Mouse (Mus musculus): ENCODE measurements around the gene Kdm4a. TPM values are rescaled to one million over a fixed set of nuclear protein-coding genes. Genes with fewer than 3 reads are reported as not detected.

Gene Kdm4a
- polyA plus RNA-seq, 1 experiment from 2014 or later = 30.8 TPM

- H3K36me3 ChIP-seq (ENCODE audit: control insufficient read depth, insufficient read depth, low read length) = peaks cover 64% of the 10 kb centered on the region
- H3K27me3 ChIP-seq (ENCODE audit: control insufficient read depth, insufficient read depth, low read length) = no peaks in the 10 kb centered on the region
- no peaks in the 10 kb centered on the region for H3K9me3 ChIP-seq (replicated peaks; ENCODE audit: control insufficient read depth, low read length)
- no peak overlapping the region for H3K27ac ChIP-seq (ENCODE audit: low read depth, low read length)
- H3K4me3 ChIP-seq (ENCODE audit: low read depth, low read length) = no peak overlapping the region
- H3K9ac ChIP-seq (ENCODE audit: low read depth, low read length) = no peak overlapping the region
- H3K4me2 ChIP-seq = no peak overlapping the region
- 72% methylated on average over 14 of the region's 14 CpGs for WGBS (ENCODE audit: insufficient replicate concordance)
- no peaks in the 10 kb centered on the region for H3K4me1 ChIP-seq (ENCODE audit: control insufficient read depth, insufficient read depth, low read length)
- ATAC-seq (replicated peaks; ENCODE audit: insufficient number of reproducible peaks, low FRiP score, low TSS enrichment) = no peak
Measured at GRCm38 (mm10) chr4:118149956-118150680, 29.7 kb downstream of the Kdm4a start.

DNA sequence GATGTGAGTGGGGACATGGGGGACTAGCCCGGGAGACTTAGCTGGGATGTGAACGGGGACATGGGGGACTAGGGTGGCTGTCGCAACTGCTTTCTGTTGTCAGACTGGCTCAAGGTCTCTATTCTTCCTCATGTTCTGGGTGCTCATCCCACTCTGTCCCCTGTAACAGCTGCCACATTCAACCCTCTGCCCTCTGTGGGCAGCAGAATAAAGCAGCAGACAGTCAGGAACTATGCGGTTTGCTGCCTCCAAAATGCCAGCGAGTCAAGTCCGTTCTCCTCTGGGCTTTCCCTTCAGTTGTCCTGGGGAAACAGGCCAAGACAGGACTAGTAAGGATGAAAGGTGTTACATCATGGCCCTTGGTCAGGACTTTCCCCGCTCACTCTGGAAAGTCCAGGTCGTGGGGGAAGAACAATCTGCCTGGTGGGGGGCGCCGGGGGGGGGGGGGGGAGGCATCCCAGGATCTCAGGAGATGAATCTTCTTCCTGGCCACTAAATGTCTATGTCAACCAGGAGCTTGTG lies 30.7 kb downstream of the Kdm4a start:
- H3K4me1 ChIP-seq (ENCODE audit: control insufficient read depth, insufficient read depth, low read length) = no peaks in the 10 kb centered on the region
- no peaks in the 10 kb centered on the region for H3K9me3 ChIP-seq (replicated peaks; ENCODE audit: control insufficient read depth, low read length)
- H3K9ac ChIP-seq (ENCODE audit: low read depth, low read length) = no peak overlapping the region
- H3K27me3 ChIP-seq (ENCODE audit: control insufficient read depth, insufficient read depth, low read length) = no peaks in the 10 kb centered on the region
- H3K27ac ChIP-seq (ENCODE audit: low read depth, low read length) = no peak overlapping the region
- no peak overlapping the region for H3K4me3 ChIP-seq (ENCODE audit: low read depth, low read length)
- ATAC-seq (replicated peaks; ENCODE audit: insufficient number of reproducible peaks, low FRiP score, low TSS enrichment) = no peak
- H3K4me2 ChIP-seq = no peak overlapping the region
- peaks cover 70% of the 10 kb centered on the region for H3K36me3 ChIP-seq (ENCODE audit: control insufficient read depth, insufficient read depth, low read length)
- WGBS (ENCODE audit: insufficient replicate concordance) = 78% methylated on average over 10 of the region's 10 CpGs

- Histone ChIP-seq H3K36me3 (ENCODE audit: control insufficient read depth, insufficient read depth, low read length) (peaks cover 72% of the 10 kb centered on the region), H3K27me3 (ENCODE audit: control insufficient read depth, insufficient read depth, low read length) (no peaks in the 10 kb centered on the region), H3K4me3 (ENCODE audit: low read depth, low read length) (no peak overlapping the region), H3K9me3 (replicated peaks; ENCODE audit: control insufficient read depth, low read length) (no peaks in the 10 kb centered on the region), H3K27ac (ENCODE audit: low read depth, low read length) (no peak overlapping the region), H3K4me2 (no peak overlapping the region), H3K9ac (ENCODE audit: low read depth, low read length) (no peak overlapping the region), H3K4me1 (ENCODE audit: control insufficient read depth, insufficient read depth, low read length) (no peaks in the 10 kb centered on the region)
- WGBS (ENCODE audit: insufficient replicate concordance) = 54% methylated on average over 10 of the region's 10 CpGs
- no peak for ATAC-seq (replicated peaks; ENCODE audit: insufficient number of reproducible peaks, low FRiP score, low TSS enrichment)
Measured at GRCm38 (mm10) chr4:118148317-118148687, 31.5 kb downstream of the Kdm4a start.

GRCm38 (mm10) chr4:118147547-118148316 lies 32.1 kb downstream of the Kdm4a start:
- H3K27ac ChIP-seq (ENCODE audit: low read depth, low read length) = no peak overlapping the region
- WGBS (ENCODE audit: insufficient replicate concordance) = 87% methylated on average over 19 of the region's 19 CpGs
- H3K27me3 ChIP-seq (ENCODE audit: control insufficient read depth, insufficient read depth, low read length) = no peaks in the 10 kb centered on the region
- peaks cover 72% of the 10 kb centered on the region for H3K36me3 ChIP-seq (ENCODE audit: control insufficient read depth, insufficient read depth, low read length)
- H3K9ac ChIP-seq (ENCODE audit: low read depth, low read length) = no peak overlapping the region
- H3K9me3 ChIP-seq (replicated peaks; ENCODE audit: control insufficient read depth, low read length) = no peaks in the 10 kb centered on the region
- no peaks in the 10 kb centered on the region for H3K4me1 ChIP-seq (ENCODE audit: control insufficient read depth, insufficient read depth, low read length)
- no peak overlapping the region for H3K4me3 ChIP-seq (ENCODE audit: low read depth, low read length)
- no peak for ATAC-seq (replicated peaks; ENCODE audit: insufficient number of reproducible peaks, low FRiP score, low TSS enrichment)
- H3K4me2 ChIP-seq = no peak overlapping the region

DNA sequence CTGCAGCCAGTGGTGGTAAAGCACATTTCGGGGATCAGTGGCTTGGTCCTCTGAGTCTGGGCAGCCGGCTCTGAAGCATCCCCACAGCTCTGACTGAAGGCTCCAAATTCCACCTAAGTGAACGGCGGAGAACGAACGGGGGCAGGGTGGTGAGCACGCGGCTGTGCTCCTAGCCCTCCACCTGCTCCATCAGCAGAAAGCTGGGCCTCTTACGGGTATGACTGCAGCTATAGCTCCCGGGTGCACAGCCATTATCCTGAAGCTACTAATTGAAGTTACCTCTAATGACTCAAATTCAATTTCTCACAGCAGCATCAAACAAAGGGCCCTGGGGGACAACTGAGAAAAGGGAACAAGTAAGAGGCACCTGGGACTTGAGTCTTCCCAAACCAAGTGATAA lies 32.8 kb downstream of the Kdm4a start:
- Histone ChIP-seq H3K36me3 (ENCODE audit: control insufficient read depth, insufficient read depth, low read length) (peaks cover 67% of the 10 kb centered on the region), H3K9ac (ENCODE audit: low read depth, low read length) (no peak overlapping the region), H3K27me3 (ENCODE audit: control insufficient read depth, insufficient read depth, low read length) (no peaks in the 10 kb centered on the region), H3K27ac (ENCODE audit: low read depth, low read length) (no peak overlapping the region), H3K9me3 (replicated peaks; ENCODE audit: control insufficient read depth, low read length) (no peaks in the 10 kb centered on the region), H3K4me2 (no peak overlapping the region), H3K4me3 (ENCODE audit: low read depth, low read length) (no peak overlapping the region), H3K4me1 (ENCODE audit: control insufficient read depth, insufficient read depth, low read length) (no peaks in the 10 kb centered on the region)
- no peak for ATAC-seq (replicated peaks; ENCODE audit: insufficient number of reproducible peaks, low FRiP score, low TSS enrichment)
- WGBS (ENCODE audit: insufficient replicate concordance) = 86% methylated on average over 10 of the region's 10 CpGs

DNA sequence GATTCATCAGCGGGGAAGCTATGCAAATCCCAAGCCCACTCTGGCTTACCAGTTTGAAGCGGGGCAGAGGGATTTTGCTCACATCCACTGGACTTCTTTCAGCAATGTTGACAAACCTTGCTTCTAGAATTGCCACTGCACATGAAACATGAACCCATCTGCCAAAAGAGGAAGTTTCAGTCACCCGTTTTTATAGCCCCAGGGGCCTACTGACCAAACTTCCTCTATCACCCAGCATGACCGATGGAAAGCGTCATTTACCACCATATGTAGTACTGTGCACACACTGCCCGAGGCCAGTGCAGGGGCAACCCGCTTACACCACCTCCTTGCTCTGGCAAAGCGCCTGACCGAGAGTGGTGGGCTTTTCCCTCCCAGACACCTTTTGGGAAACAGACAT lies 35.5 kb downstream of the Kdm4a start:
- Histone ChIP-seq H3K4me1 (ENCODE audit: control insufficient read depth, insufficient read depth, low read length) (no peaks in the 10 kb centered on the region), H3K9ac (ENCODE audit: low read depth, low read length) (no peak overlapping the region), H3K36me3 (ENCODE audit: control insufficient read depth, insufficient read depth, low read length) (peaks cover 64% of the 10 kb centered on the region), H3K27me3 (ENCODE audit: control insufficient read depth, insufficient read depth, low read length) (no peaks in the 10 kb centered on the region), H3K27ac (ENCODE audit: low read depth, low read length) (no peak overlapping the region), H3K9me3 (replicated peaks; ENCODE audit: control insufficient read depth, low read length) (no peaks in the 10 kb centered on the region), H3K4me2 (no peak overlapping the region), H3K4me3 (ENCODE audit: low read depth, low read length) (no peak overlapping the region)
- 91% methylated on average over 9 of the region's 9 CpGs for WGBS (ENCODE audit: insufficient replicate concordance)
- no peak for ATAC-seq (replicated peaks; ENCODE audit: insufficient number of reproducible peaks, low FRiP score, low TSS enrichment)

DNA sequence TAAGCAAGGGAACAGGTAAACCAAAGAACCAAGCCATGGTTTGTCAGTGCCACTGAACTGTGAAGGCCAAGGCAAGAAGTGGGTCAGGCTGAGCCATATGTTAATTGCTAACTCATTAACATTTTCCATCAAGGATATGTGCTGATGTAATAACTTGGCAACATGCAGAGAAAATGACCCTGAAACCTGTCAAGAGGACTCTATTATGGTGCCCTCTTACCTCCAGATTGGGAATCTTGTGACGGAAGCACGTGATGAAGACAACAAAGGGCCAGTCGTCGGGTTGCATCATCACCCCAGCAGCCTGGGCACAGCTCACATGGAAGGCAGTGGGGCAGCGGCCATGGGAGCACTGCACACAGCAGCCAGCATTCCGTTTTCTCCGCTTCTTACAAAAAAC lies 36.2 kb downstream of the Kdm4a start:
- no peak for ATAC-seq (replicated peaks; ENCODE audit: insufficient number of reproducible peaks, low FRiP score, low TSS enrichment)
- no peaks in the 10 kb centered on the region for H3K4me1 ChIP-seq (ENCODE audit: control insufficient read depth, insufficient read depth, low read length)
- no peak overlapping the region for H3K27ac ChIP-seq (ENCODE audit: low read depth, low read length)
- no peak overlapping the region for H3K4me3 ChIP-seq (ENCODE audit: low read depth, low read length)
- H3K27me3 ChIP-seq (ENCODE audit: control insufficient read depth, insufficient read depth, low read length) = no peaks in the 10 kb centered on the region
- WGBS (ENCODE audit: insufficient replicate concordance) = 88% methylated on average over 7 of the region's 7 CpGs
- H3K4me2 ChIP-seq = no peak overlapping the region
- H3K36me3 ChIP-seq (ENCODE audit: control insufficient read depth, insufficient read depth, low read length) = peaks cover 65% of the 10 kb centered on the region
- no peaks in the 10 kb centered on the region for H3K9me3 ChIP-seq (replicated peaks; ENCODE audit: control insufficient read depth, low read length)
- no peak overlapping the region for H3K9ac ChIP-seq (ENCODE audit: low read depth, low read length)

- ATAC-seq (replicated peaks; ENCODE audit: insufficient number of reproducible peaks, low FRiP score, low TSS enrichment) = no peak
- 92% methylated on average over 5 of the region's 5 CpGs for WGBS (ENCODE audit: insufficient replicate concordance)
- H3K9ac ChIP-seq (ENCODE audit: low read depth, low read length) = no peak overlapping the region
- H3K4me1 ChIP-seq (ENCODE audit: control insufficient read depth, insufficient read depth, low read length) = no peaks in the 10 kb centered on the region
- no peaks in the 10 kb centered on the region for H3K9me3 ChIP-seq (replicated peaks; ENCODE audit: control insufficient read depth, low read length)
- H3K27ac ChIP-seq (ENCODE audit: low read depth, low read length) = no peak overlapping the region
- H3K27me3 ChIP-seq (ENCODE audit: control insufficient read depth, insufficient read depth, low read length) = no peaks in the 10 kb centered on the region
- no peak overlapping the region for H3K4me3 ChIP-seq (ENCODE audit: low read depth, low read length)
- peaks cover 62% of the 10 kb centered on the region for H3K36me3 ChIP-seq (ENCODE audit: control insufficient read depth, insufficient read depth, low read length)
- H3K4me2 ChIP-seq = no peak overlapping the region
Measured at GRCm38 (mm10) chr4:118141511-118141910, 38.3 kb downstream of the Kdm4a start.
